Mouse (Mus musculus) gastrocnemius, postnatal 4 days (tissue): ENCODE measurements around the gene Serpinf2. TPM values are rescaled to one million over a fixed set of nuclear protein-coding genes. Genes with fewer than 3 reads are reported as not detected.

ENCODE experiments used
- DNase-seq, 2 experiments: peaks; one replicate each; pipeline ENCODE4 v3.0.0; 2021 to 2022; ENCODE audit warnings: low spot score in 2 of 2, mixed read lengths in 2 of 2
- long read RNA-seq, 2 experiments: library from polyadenylated mRNA; stranded (forward); transcript quantifications; one replicate each; pipeline ENCODE4 v2.0.0; 2021
- total RNA-seq, 2 experiments: library from RNA; stranded (reverse); gene quantifications; 2 replicates each; pipeline ENCODE4 v1.2.3; 2021

The Serpinf2 gene
- 1 to 10 TPM in 1 of 2 experiments, under 1 TPM in 1; 0.32 to 2.7 TPM for total RNA-seq
- long read RNA-seq, experiment 1 = 0 reads
- long read RNA-seq, experiment 2 = 0 reads

GRCm38 (mm10) chr11:75439363-75439762 is at the start of gene Serpinf2:
TSS of gene Serpinf2 (minus strand) at chr11:75439591.
- DNase-seq = no peak

DNA sequence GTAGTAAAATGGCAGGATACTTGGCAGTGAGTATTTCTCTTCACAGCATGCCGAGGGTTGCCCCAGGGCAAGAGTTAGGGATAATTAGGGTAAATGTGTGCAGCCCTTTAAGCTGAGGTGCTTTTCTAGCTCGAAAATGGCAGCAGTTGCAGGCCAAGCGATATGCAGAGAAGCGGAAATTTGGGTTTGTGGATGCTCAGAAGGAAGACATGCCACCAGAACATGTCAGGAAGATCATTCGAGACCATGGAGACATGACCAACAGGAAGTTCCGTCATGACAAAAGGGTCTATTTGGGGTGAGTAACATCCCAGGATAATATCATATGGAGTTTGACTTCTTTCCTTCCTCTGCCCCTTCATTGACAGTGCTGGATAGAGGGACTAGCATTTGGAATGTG is 48.1 kb upstream of the Serpinf2 start:
- no peak for DNase-seq

DNA sequence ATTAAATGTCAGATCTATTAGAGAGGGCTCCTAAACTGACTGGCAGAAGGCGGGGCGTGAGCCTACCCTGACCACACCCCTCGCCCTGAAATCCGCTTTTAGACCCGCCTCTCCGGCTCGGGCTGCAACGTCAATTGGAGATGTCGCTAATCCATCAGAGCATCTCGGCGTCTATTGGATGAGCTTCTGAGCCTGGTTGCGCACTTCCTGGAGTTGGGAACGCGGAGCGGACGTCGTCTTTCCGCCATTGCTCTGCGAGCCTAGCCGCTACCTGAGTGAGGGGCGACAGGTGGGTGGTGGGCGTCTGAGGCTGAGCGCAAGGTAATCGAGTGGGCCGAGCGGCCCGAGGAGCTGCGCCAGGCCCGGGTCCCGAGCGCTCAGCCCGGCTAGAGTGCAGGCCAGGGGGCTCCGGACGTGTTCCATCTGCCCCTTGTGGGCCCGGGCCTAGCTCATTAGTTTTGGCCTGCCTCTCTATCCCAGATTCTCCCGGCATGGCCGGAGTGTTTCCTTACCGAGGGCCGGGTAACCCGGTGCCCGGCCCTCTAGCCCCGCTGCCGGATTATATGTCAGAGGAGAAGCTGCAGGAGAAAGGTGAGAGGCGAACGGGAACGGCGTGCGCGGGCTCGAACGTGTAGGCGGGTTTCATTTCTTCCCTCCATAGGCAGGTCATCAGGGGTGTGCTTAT is 47.4 kb upstream of the Serpinf2 start, which contains the start of gene Prpf8:
Prpf8 (plus strand) TSS at position 216 of the 685 bp plus-strand sequence.
- DNase-seq = peak; percentile 87 to 92

GRCm38 (mm10) chr11:75486192-75486591 is 46.8 kb upstream of the Serpinf2 start:
- DNase-seq = no peak

DNA sequence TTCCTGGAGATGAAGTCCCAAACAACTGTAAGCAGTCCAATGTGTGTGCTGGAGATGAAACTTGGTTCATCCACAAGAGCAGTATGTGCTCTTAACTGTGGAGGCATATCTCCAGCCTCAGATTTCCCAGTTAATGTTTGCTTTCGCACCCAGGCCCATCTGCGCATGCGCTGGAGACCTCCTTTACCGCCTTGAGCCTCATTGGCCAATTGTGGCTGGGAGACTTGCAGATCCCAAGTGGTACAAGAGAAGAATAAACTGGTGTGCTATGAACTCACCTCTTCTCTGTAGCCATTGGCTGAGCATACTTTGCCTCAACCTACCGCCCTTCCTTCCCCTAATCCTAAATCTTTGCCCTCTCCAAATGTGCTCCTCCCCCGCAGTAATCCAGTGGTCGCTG is 34.0 kb upstream of the Serpinf2 start:
- no peak for DNase-seq

GRCm38 (mm10) chr11:75472469-75473081 is 33.2 kb upstream of the Serpinf2 start:
- no peak for DNase-seq

DNA sequence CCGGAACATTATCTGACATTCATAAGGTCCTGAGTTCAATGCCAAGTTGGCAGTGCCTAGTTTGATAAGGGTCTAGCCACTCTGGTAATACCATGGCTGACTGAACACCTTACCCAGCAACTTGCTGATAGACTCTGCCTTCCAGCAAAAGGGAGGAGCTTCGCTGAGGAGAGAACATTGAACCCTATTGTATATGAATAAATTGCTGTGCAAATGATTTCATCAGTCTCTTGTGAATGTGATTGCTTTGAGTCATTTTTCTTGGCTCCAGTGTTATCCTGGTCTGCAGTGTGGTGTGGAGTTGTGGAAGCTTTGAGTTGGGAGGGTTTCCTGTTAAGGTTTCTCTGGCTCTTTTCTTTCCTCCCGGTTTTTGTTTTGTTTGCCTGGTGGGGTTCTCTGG is 31.3 kb upstream of the Serpinf2 start:
- no peak for DNase-seq

DNA sequence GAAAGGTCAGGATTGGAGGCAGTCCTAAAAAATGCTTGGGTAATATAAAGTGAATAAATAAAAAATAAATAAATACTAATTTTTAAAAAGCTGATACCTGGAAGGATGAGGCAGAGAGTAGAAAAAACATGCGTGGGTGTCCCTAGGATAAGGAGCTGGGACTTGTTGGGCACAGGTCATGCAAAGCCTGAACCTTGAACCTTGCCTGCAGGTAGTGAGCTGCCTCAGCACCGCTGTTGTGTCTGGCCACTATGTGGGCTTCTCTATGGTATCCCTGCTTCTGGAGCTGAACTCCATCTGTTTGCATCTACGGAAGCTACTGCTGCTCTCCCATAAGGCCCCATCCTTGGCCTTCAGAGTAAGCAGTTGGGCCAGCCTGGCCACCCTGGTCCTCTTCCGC is 29.9 kb upstream of the Serpinf2 start:
- no peak for DNase-seq

GRCm38 (mm10) chr11:75468410-75468809 is 29.0 kb upstream of the Serpinf2 start:
- no peak for DNase-seq

DNA sequence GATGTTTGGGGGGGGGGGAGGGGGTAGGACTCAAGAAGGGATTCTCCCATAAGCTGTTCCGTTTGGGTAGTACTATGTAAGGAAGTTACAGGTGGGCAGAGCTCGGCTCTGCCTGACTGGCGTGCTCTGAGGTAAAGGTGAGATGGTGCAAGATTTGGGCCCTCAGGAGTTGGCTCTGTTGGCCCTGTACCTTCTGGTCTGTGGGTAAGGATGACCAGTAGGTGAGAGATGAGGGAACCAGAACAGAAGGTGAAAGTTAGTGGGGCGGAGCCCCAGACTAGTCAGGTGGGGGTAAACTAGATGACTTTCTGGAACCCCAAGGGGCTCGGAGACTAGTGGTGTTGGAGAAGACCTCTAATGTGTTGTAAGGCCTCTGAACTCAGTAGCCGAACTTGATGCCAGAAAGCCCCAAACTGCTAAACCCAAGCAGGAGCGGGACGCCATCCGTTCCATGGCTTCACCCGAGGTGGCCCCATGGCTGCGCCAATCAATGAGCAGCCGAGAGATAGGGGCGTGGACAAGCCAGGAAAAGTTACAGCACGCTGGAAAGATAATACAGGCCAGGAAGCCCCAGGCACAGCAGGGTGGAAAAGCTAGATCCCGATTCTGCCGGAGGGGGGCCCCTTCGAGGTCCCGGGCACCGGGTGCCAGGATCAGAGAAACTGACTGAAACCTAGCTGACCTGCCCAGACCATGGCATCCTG is 28.3 kb upstream of the Serpinf2 start:
- peak in 1 of 2 experiments; percentile 76 for DNase-seq

- no peak for DNase-seq
Measured at GRCm38 (mm10) chr11:75466731-75467505, 27.5 kb upstream of the Serpinf2 start.

- no peak for DNase-seq
Measured at GRCm38 (mm10) chr11:75465051-75465450, 25.7 kb upstream of the Serpinf2 start.

GRCm38 (mm10) chr11:75464417-75464816 is 25.0 kb upstream of the Serpinf2 start:
- DNase-seq = no peak

DNA sequence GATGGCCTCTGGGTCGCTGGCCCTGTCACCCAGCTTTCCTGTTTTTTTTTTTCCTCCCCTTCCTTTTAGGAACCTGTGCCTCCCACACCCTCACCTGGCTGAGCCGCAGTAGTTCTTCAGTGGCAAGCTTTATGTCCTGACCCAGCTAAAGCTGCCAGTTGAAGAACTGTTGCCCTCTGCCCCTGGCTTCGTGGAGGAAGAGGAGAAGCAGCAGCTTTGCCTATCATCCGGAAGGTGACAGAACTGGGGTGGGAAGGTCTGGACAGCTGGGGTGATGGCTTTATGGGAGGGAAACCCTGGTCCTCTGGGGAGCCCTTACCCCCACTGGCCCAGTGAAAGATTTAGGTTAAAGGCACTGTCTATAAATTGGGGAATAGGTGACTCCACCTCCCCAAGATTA is 24.2 kb upstream of the Serpinf2 start:
- DNase-seq = no peak

DNA sequence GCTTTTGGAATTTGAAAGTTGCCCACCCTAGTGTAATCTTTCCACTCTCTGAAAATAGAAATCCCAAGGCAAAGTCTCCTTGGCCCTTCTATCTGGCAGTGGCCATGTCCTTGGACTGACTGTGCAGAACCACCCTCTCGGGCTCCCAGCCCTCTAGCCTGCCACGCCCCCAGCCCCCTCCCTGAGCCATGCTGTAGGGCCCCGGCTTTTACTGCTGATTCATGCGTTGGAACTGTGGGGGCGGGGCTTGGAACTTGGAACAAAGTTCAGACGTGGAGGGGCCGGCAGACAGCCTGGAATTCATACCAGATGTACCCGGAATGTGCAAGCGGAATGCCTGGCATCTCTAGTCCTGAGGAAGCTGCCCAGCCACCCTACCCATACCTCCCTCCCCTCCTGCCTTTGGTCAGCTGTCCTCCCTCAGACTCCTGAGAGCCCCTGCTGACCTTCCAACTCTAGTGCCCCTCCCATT is 23.5 kb upstream of the Serpinf2 start:
- peak; percentile 85 to 96 for DNase-seq

- DNase-seq = peak; percentile 76 to 90
Measured at GRCm38 (mm10) chr11:75462253-75462783, 22.9 kb upstream of the Serpinf2 start.

DNA sequence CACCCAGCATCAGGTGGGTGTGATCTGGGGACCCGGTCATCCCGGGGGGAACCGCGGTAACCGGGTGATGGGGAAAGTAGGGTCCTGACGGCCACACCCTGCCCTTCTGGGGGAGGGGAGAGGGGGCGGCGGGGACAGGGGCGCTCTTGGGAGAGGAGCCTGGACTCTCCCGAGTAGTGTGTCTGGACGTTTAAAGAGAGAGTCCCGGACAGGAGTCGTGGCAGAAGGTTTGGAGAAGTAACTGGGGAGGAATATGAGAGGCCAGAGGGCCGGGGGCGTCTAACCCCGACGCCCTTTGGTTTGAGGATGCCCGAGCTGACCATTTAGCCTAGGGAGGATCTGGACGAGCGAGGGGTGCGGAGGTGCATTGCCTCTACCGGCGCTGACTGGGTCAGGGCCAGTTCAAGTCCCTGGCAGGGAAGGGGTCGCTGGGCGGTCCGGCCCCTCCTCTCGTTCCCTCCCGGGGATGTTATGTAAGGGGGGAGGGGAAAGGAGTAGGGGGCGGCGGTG is 22.4 kb upstream of the Serpinf2 start:
- peak in 1 of 2 experiments; percentile 48 for DNase-seq

DNA sequence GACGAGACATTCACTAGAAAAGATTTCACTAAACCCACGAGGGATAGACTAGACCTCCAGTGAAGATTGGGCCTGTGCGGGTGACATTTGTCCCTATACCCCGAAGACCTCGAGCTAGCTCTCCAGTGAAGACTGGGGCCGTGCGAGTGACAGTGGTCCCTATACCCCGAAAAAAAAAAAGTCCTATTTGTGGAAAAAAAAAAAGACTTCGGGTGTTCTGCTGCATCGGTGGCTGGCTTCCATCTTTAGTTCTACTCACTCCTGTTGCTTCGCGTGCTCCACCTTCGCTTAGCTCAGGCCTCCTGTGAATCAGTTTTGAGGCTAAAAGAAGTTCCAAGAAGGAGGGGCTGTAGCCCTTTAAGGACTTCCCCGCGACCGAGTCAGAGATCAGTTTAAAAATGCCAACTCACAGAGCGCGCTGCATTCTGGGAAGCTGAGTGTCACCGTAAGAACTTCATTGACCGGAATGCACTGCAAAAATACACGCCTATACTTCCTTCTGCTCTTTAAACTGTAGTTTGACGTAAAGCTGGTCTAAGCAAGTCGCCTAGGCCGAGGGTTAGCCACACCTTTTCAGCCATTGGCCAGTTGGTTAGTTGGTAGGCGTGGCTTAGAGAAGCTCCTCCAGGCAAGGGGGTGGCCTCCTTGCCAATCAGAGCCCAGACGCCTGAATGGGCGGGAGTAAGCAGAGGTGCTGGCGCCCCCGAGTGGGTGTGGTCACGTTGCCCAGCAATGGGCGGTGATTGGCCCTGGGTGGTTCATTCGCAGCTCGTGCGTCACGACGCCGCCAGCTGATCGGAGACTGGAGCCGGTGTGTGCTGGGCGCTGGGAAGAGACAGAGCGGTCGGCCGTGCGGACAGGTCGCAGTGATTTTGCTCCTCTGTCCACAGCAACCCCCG is 21.7 kb upstream of the Serpinf2 start, which contains the start of gene Tlcd2:
Tlcd2 (plus strand) TSS at position 872 of the 899 bp plus-strand sequence.
- DNase-seq = peak; percentile 97 to 99

DNA sequence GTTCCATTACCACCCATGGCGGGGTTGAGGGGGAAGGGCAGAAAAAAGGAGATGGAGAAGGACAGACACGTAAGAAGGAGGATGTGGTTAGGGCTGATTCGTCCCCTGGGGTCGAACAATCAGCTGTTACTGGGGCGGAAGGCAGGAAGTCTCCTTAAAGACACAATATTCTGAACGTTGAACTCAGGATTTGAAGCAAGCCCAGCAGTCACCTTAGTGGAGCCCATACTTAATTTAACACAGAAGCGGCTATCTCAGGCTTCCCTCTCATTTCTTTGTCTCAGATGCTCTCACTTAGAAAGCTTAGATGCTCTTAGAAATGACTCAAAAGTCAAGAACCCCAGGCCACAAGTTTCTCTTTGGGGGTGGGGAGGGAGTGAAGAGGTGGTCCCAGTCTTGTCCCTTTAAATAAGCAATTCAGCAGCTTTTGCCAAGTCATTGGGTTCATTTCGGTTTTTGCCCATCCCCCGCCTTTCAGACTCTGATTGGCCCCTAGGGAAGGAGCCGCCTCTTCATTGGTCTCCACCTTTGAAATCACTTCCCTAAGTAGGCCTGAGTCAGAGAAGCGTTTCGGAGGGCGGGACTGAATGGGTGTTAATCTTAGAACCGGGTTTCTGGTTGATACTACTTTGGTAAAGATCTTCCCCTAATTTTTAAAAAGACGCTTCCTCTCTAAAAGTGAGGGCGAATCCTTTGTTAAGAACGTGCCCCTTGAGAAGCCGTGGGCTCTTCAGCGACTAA is 20.9 kb upstream of the Serpinf2 start:
- DNase-seq = peak in 1 of 2 experiments; percentile 76
